Mouse (Mus musculus) brain, embryonic 18.5 days (tissue): ENCODE data around the gene Ap3d1.

Experiments used
- DNase-seq: peaks from one replicate; pipeline ENCODE4 v3.0.0-alpha.2; 2012; ENCODE audit warnings: low read depth, low spot score

Ap3d1 gene

DNA sequence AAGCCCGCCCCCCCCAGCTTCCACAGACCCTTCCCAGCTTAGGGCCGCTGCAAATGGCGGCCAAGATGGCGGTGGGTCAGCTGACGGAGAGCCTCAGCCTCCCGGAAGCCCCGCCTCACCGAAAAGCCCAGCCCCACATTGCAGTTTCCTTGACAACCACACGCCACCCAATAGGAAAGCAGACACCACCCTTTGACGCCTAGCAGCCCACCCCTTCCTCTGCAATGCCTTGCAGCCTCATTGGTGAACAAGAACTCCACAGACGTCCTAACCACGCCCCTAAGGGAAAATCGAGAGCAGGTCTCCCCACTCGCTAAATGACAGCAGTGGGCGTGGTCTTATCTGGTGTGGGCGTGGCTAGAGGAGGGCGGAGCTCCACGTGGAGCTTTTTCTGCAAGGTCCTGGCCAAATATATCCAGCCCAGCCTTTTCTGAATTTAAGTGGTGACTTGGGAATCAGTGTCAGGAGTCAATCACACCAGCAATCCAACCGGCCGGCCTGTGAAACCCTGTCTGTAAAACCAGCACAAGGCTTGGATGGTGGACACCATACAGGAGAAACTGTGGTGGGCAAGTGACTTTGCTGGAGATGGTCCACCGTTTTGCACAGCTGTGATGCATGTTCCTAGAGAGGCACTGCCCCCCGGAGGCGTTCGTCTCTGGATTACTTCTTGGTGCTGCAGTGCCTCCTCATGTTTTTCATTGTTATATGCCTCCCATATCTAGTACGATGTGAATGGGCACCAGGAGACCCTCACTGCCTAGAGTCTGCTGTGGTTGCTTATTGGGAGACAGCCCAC is at the start of gene Ap3d1:
Gene Ap3d1, minus strand, starts transcription at position 85 of the 799 bp plus-strand sequence.
- peak; percentile 99 for DNase-seq

DNA sequence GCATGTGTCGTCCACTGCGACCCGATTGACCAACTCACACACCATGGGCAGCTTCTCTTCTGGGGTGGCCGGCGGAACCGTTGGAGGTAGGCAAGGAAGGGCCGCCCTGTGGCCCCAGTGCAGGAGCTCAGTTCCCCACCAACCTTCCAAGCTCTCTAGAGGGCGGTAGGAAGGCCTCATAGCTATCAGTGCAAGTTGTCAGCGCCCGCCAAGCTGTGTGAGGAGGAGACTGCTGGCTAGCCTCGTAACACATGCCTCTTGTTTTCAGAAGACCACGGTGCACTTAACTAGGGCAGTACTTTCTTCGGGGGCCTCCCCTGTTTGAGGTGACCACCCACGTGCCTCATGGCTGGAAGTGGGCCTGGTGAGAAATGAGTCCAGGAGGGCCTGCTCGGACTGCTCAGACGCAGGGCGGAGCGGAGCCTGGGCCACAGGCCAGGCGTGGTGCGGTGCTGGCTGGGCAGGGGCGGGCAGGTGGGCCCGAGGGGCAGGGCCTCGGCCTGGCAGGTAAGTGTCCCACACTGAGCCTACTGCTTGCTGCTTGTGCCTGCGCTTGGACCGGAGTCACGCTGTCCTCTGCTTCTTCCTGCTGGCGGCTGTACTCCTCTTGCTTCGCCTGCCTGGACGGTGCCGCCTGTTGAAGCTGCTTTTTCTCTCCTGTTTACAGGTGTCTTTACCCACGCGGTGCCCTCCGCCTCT is 49.6 kb upstream of the Ap3d1 start:
- no peak for DNase-seq

DNA sequence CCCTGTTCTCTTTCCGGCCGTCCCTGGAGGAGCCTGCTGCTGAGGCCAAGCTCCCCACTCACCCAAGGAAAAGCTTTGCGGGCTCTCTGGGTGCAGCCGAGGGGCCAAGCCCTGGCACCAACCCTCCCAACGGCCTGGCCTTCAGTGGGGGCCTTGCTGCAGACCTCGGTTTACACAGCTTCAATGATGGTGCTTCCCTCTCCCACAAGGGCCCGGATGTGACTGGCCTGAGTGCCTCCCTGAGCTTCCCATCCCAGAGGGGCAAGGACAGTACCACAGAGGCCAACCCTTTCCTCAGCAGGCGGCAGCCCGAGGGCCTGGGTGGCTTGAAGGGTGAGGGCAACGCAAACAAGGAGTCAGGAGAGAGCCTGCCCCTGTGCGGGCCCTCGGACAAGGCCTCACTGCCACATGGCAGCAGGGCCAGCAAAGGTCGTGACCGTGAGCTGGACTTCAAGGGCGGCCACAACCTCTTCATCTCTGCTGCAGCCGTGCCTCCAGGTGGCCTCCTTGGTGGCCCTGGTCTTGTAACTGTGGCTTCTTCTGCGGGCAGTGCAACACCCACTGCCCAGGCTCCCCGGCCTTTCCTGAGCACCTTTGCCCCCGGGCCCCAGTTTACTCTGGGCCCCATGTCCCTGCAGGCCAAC is 48.8 kb upstream of the Ap3d1 start:
- DNase-seq: no peak

DNA sequence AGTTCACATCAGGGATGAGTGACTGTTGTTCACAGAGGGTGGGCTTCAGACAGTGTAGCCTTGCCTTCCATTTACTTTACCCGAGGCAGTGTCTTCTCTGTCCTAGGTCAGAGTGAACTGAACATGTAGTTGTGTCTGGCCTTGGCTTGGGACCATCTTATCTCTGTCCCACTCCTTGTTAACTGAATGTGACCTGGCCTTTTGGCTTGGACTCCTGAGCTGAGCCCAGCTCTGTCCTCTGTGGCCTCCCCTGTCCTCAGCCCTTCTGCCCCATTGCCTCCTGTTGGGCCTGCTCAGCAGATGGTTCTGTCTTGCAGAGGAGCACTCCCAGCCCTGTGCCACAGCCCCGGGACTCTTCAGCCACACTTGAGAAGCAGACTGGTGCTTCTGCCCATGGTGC is 45.5 kb upstream of the Ap3d1 start:
- no peak for DNase-seq

DNA sequence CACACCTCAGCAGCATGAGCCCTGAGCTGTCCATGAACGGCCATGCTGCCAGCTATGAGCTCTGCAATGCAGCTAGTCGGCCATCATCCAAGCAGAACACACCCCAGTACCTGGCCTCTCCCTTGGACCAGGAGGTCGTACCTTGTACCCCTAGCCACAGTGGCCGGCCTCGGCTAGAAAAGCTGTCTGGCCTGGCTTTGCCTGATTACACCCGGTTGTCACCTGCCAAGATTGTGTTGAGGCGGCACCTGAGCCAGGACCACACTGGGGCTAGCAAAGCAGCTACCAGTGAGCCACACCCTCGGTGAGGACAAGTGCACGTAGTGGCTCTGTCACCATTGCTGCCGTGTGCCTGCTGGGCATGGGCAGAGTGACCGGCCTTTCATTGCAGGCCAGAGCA is 43.9 kb upstream of the Ap3d1 start:
- DNase-seq: no peak

DNA sequence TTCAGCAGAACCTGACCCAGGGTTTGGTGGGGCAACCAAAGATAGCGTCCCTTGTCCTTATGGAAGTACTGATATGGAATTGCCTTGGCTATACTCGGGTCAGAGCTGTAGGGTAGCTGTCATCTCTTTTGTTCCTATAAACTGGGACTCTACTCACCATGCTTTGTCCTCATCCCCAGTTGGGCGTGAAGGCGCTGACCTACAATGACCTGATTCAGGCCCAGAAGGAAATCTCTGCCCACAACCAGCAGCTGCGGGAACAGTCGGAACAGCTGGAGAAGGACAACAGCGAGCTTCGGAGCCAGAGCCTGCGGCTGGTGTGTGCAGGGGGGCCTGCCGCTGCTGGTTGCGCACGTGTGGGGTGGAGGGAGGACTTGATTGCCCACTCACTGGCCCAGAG is 42.8 kb upstream of the Ap3d1 start:
- DNase-seq: no peak

DNA sequence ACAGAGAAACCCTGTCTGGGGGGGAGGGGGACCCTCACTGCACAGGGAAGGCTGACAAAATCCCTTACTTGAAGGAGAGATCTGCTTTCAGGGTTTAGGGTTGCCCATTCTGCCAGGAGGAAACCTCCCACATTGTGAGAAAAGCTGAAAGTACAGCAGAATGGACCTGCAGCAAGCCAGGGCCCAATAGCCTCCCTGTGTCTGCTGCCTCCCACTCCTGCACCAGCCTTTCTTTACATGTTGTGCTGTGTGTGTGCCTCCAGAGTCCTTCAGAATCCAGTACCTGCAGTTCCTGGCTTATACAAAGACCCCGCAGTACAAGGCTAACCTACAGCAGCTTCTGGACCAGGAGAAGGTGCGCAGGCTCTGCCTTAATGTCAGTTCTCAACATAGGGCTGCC is 42.2 kb upstream of the Ap3d1 start:
- DNase-seq: no peak

DNA sequence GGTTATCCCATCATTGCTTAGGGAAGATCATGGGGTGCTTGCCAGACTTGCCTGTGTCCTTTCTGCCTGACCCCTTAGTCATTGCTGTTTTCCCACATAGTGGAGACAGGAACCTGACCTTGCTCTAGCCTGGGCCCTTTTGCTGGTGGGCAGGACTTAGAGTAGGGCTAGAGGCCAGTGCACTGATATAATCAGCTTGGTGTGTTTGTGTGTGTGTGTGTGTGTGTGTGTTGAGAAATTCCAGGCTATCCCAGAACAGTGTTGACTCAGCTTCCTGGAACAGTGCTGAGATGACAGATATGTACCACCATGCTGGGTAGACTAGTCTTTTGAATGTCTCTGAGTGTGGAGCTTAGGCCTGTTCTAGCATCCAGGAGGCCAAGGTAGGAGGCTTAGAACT is 37.5 kb upstream of the Ap3d1 start:
- no peak for DNase-seq

DNA sequence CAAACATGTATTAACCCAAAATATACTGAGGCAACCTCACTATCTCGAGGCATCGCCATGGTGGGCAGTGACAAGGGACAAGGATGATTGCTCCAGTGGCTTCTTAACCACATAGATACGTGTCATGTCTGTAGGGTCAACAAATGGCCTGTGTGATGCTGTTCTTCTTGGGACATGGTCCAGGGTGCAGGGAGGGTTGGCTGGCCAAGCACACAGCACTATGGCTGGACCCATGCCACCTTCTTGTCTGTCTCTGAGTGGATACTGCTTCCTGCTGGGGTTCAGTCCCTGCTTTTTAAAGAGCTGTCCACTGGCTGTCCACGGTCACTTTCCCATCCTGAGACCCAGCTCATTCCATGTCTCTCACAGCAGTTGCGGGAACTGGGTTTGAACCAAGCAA is 35.1 kb upstream of the Ap3d1 start:
- no peak for DNase-seq

DNA sequence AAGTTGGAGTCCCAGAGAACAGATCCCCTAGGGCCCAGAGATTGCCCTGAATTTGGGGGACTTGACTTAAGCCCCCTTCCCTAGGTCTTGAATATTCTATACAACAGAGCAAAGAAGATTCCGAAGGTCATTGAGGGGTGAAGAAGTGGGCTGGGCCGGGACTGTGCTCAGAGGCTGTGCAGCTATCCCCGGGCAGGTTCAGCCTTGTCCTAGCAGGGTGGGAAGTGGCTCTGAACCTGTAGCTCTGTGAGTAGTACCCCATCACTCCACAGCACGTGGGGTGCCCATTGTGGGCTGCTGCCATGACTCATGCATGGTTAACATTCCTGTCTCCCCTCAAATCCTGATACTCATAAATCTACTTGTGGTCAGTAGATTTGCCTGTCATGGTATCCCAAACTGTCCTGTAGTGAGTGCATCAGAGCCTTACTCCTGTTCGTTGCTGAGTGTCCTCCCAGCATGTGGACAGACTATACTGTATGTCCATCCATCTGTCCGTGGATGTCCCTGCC is 34.4 kb upstream of the Ap3d1 start:
- DNase-seq: no peak

DNA sequence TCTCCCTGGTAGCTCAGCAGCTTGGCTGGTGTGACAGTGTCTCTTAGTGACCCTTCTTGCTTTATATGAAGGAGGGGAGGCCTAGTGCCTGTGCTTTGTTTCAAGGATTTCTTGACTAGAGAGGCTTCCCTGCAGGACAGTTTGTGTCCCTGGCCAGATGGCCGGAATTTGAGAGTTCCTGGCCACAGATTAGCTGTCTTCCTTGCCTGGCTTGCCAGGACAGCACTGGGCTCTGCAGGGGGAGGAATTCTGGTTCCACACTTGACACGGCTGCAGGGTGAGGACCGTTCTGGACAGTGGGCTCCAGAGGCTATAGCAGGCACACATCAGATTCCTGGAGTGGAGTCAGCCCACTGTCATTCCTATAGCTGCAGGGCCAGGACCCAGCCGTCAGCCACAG is 33.7 kb upstream of the Ap3d1 start:
- DNase-seq: no peak

DNA sequence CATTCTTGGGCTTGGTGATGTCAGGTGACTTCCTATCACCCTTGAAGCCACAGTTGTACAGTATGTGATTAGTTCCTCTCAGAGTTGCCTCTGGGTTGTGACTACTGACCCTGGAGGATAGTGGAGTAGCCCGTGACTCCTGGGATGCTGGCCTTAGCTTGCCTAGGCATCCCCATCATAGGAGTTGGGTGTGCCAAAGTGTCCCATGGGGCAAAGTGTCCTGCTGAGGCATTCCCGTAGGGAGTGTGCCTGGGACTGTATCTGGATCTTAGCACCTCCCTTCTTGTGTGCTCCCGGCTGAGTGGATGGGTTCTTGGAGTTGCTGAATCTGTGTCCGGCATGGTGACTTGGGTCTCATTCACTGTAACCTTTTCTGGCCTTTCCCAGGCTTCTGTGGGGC is 32.9 kb upstream of the Ap3d1 start:
- DNase-seq: no peak

DNA sequence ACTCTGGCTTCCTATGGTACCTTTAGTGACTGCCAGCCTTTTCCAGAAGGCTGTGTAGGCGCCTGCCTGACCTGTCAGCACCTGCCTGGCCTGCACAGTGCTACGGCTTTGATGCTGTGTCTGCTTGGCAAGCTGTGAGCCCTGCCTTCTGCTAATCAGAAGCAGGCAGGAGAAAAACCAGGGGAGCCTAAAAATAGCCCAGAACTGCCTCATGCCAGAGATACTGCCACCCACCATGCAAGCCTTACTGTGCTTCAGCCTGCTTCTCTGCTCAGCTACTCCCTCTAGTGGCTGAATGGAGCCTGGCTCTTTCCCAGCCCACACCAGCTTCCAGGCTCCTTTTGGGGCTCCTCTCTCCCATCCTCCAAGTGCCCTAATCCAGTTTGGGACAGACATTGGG is 32.5 kb upstream of the Ap3d1 start:
- peak; percentile 39 for DNase-seq

DNA sequence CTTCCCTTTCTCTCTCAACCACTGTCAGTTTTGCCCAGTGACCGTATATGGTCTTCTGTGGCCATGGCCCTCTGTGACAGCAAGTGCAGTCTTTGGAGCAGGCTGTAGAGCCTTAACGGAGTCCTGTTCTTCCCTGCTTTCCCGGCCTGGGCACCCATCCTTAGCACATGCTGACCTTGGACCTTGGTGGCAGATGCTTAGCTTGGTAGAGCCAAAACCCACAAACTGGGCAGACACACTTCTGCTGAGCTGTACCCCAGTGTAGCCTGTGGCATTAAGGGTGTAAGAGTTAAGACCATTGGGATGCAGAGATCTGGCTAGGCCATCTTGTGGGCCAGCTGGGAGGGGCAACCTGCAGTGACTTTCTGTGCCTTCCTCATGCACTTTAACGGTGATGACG is 31.8 kb upstream of the Ap3d1 start:
- DNase-seq: no peak

DNA sequence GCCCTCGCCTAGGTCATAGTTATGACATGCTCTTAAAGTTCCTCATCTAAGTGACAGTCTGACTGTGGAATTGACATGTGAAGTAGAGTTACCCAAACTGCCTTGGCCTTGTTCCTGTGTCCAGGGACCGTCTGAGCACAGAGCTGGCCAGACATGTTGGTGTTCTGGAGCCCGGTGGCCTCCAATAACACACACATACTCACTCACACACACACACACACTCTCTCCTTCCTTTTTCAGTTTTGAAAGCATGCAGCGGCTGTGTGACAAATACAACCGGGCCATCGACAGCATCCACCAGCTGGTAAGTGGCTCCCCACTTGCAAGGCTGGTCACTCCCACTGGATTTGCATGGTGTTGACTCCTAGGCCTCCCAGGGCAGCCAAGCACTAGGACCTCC is 26.3 kb upstream of the Ap3d1 start:
- DNase-seq: no peak

DNA sequence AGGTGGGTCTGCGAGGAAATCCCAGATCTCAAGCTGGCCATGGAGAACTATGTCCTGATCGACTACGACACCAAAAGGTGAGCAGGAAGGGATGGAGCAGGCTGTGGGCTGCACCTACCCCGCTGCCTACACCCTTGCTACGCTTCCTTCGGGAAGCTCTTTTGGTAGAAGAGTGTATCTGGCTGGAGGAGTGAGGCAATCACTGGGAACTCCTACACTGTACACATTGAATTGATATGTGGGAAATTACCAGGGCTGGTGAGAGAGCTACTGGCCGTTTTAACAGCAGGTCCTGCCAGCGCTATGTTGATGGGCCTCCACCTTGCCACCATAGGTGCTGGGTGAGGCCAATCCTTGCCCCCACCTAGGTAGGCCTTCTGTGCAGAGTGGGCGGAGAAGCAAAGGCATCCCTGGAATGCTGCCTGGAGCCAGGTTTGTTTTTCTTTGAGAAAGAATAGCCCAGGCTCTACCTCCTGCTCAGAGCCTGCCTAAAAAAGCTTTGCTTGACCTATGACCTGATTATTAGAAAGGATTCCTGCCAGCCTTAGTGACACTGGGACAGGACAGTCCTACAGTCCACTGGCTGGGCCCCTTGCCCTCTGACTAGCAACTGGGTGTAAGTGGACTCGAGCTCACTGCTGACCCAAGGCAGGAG is 24.2 kb upstream of the Ap3d1 start:
- no peak for DNase-seq

DNA sequence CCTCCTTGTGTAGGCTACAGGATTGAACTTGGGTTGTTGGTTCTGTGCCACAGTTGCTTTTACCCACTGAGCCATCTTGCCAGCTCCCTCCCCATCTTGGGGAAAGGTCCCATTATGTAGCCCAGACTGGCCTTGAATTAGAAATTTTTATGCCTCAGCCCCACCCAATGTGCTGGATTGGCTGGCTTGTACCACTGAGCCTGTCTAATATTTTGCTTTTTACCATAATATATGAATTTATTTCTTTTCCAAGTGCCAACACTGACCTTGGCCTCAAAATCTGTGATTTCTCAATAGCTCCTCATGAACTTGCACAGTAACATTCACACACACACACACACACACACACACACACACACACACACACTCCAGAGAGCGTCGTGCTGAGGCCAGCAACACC is 23.7 kb upstream of the Ap3d1 start:
- DNase-seq: no peak

DNA sequence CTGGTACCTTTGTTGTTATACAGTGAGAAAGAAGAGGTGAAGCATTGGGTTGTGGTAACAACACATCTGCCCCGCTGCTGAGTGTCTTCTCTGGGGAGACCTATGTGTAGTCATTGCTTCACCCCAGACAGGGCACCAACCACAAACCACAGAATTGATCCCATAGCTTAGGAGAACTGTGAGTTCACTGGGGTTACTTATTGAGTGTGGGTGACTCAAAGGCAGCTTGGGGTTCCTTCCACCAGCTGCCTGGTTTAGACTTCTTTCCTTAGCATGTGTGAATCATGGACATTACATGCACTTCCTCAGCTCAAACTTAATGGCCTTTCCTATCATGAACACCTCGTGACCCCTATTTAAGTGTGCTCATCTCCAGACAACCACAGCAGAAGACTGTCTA is 21.4 kb upstream of the Ap3d1 start:
- no peak for DNase-seq

DNA sequence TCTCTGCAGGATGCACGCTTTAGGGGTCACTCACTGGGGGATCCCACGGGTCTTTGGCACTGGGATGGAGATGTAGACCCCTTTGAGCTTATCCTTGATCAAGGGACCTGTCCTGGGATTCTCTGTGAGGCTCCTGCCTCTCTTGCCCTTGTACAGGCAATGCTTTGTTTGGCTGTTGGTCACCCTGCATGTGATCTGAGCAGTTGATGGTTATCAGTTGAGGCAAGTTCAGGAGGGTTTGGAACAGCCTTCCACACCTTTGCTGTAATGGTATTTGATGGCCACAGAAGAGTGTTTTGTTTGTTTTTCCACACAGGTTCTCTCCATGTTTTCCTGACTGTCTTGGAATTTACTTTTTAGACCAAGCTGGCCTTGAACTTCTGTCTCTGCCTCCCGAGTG is 19.8 kb upstream of the Ap3d1 start:
- DNase-seq: no peak

DNA sequence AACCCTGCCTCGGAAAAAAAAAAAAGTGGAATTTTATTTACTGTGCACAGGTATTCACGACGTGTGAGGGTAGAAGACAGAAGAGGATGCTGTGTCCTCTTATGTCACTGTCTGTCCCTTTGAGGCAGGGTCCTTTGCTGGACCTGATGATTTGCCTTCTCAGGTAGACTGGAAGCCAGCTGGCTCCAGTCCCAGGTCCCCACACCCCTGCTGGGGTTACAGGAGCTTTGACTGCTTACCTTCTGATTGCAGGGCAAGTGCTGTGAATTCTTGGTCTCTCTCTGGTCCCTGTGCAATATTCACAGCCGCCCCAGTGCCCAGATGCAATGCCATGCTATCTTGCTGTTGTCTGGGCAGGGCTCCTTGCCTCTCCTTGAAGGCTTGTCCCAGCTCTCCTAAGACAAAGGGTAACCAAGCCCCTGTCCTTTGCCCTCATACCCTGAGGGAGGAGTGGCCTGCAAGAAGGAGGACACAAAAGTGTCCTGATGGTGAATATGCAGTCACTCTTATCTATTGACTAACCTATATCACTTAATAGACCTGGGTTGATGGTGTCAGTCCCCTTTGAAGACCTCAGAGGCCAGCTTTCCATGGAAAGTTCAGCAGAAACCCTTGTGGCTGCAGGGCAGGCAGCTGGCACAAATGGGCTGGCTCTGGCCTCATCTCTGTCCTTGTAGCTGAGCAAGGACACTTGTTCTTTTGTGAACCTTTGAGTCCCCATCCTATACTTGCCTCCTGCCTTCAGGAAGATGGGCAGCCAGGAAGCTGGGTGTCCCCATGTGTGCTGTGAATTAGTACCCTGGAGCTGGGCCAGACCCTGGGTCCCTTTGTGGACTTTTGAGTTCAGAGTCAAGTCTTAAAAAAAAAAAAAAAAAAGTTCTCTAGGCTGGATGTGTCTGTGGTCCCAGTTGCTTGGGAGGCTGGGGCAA is 18.8 kb upstream of the Ap3d1 start:
- no peak for DNase-seq

DNA sequence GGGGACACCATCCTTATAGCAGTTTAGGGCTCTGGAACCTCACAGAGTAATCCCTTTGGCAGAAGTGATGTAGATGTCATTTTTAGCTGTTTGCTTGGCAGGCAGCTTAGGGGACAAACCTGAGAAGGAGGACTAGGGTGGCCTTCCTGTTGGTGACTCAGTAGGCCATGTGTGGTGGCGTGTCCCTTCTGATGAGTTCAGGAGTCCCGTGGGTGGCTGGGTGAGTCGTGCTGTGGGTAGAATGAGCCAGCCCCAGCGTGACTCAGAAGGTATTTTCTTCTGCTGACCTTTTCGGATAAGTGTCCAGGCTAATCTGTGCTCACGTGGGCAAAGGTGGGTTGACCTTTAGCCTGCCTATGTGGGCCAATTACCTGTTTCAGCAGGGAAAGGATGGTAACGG is 16.6 kb upstream of the Ap3d1 start:
- no peak for DNase-seq
